Mouse (Mus musculus) brain, embryonic 18.5 days (tissue): Measurements from ENCODE around the gene Vopp1.

Experiments
- DNase-seq: peaks from one replicate; pipeline ENCODE4 v3.0.0-alpha.2; 2012; ENCODE audit warnings: low read depth, low spot score

The Vopp1 gene

DNA sequence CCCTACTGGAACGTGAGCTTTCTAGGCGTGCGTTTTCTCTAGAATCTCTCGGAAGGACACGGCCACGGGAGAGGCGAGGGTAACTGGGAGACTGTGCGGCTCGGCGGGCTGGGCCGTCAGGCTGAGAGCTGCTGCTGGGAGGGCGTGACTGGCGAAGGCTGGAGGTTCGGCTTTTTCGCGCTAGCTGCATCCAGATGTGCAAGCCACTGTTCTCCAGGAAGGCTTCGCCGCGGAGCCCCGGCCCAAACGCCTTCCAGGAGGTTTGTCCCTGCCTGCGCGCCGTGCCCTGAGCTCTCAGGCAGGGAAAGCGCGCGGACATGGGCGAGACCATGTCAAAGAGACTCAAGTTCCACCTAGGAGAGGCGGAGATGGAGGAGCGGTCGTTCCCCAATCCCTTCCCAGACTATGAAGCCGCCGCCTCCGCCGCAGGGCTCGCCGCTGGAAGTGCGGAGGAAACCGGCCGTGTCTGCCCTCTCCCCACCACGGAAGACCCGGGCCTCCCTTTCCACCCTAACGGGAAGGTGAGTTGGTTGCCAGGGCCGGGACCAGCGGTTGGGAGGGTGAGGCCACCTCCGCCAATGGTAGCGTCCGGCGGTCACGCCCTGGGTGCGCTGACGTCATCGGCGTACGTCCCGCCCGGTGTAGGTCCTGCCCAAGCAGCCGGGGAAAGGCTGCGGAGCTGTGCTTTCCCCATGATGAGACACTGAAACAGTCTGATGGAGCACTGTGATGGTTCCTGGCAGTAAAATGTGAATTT, 122.0 kb downstream of the Vopp1 start:
- DNase-seq, result peak; percentile 91

DNA sequence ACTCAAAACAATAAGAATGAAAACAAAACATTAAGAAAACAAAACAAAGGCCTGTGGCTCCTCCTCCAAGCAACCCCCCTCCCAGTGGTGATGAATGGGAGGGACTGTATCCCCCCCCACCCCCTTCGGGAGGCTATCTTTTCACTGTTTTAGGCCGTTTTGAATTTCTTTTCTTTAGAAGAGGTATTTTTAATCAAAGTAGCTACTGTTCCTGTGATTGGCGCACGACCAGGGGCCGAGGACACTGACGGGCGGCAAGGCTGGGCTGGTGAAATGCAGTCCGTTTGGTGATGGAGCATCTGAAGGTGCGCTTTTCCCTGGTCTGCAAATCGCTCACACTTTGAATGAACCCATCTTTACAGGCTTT, 122.6 kb downstream of the Vopp1 start, which contains the start of gene Lancl2:
Lancl2 (plus strand) TSS at position 165 of the 367 bp plus-strand sequence.
- DNase-seq, result no peak

GRCm38 (mm10) chr6:57701686-57702085, 123.3 kb downstream of the Vopp1 start:
- no peak for DNase-seq

DNA sequence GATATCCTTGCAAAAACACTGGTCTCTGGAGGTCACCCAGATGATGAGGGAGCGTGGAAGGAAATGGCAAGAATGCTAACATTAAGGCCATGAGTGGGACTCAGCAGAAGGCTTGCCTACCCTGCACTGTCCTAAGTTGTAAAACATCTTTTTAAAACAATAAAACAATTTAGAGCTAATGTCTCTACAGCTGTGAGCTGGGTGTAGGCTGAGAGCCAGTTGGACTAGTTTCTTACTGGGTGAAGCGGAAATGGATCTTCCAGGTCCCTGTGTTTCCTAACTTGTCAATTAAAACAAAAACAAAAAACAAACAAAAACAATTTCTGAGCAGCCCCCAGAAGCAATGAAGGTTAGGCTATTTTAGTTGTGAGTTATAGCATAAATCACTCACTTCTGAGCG, 131.8 kb downstream of the Vopp1 start:
- no peak for DNase-seq

DNA sequence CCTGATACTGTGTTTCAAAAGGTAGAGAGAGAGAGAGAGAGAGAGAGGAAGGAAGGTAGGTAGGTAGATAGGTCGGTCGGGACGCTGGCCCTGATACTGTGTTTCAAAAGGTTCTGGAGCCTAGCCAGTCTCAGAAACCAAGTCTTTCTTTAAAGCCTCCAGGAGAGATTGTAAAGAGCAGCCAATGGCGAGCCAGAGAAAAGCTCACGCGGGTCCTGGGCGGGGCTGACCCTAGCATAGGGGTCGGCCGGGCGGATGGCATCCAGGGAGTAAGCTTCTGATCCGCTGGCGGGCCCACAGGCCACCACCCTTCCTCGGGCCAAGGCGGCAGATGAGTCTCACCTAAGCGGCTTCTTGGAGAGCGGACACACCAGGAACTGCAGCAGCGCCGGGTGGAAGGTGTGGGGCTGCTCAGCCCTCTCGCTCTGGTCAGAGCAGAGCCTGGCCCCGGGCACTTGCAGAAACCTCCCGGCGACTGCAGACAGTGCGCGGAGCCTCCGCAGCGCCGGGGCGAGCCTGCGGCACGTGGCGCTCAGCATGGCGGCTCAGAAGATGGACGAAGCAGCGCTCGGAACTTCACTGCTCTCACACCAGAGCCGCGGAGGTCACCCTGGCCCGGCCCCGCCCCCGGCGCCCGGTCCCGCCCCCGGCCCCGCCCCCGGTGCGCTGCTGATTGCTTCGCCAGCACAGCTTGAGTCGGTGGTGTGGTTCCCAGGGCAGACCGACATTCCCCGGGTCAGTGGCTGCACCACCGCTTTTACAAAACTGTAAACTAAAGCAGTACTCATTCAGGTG, 133.3 kb downstream of the Vopp1 start, which contains the start of gene Pyurf:
Pyurf (minus strand) TSS at position 612 of the 795 bp plus-strand sequence.
- DNase-seq, result no peak

DNA sequence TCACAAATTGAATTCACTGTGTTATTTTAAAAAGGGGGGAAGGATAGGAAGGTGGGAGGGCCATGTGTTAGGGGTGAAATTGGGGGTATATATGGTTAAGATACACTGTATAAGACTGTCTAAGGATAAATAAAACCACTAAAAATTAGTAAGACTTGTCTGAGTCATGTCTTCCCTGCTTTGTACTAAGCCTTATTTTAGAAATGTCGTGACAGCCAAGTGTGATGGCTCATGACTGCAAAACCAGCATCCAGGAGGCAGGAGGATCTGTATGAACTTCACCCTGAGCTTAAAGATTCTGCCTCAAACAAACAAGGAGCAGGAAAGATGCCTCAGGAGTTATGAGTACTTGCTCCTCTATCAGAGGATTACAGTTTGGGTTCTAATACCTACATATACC, 140.8 kb downstream of the Vopp1 start:
- DNase-seq, result no peak
